Mouse (Mus musculus) urinary bladder, postnatal 14 days (tissue): ENCODE measurements at regions not wholly inside any gene's neighbourhood (a gene's known extent, or its start where the extent isn't known, plus 50 kb on each side); places are given as distances from the start of the nearest gene placed in this dataset.

ENCODE experiments used
- DNase-seq: peaks from one replicate; pipeline ENCODE4 v3.0.0; 2021; ENCODE audit warnings: low spot score

- peak; percentile 9 for DNase-seq
Measured at GRCm38 (mm10) chr11:41090391-41090900, 335.3 kb upstream of the Ccng1 start.

GRCm38 (mm10) chr11:41063570-41063969, 308.5 kb upstream of the Ccng1 start:
- no peak for DNase-seq

- no peak for DNase-seq
Measured at GRCm38 (mm10) chr11:41057796-41058195, 302.7 kb upstream of the Ccng1 start.

GRCm38 (mm10) chr11:41030018-41030417, 274.9 kb upstream of the Ccng1 start:
- DNase-seq: no peak

GRCm38 (mm10) chr11:41010096-41010495, 255.0 kb upstream of the Ccng1 start:
- DNase-seq: no peak

- no peak for DNase-seq
Measured at GRCm38 (mm10) chr11:40972806-40973205, 217.7 kb upstream of the Ccng1 start.

GRCm38 (mm10) chr11:40927168-40927567, 172.1 kb upstream of the Ccng1 start:
- DNase-seq: peak; percentile 61

- DNase-seq: no peak
Measured at GRCm38 (mm10) chr11:40891485-40891884, 136.4 kb upstream of the Ccng1 start.

- no peak for DNase-seq
Measured at GRCm38 (mm10) chr11:40884509-40884908, 129.4 kb upstream of the Ccng1 start.

GRCm38 (mm10) chr11:40879589-40879988, 124.5 kb upstream of the Ccng1 start:
- DNase-seq: no peak

GRCm38 (mm10) chr11:40873002-40873401, 117.9 kb upstream of the Ccng1 start:
- DNase-seq: no peak

GRCm38 (mm10) chr11:40865694-40866093, 110.6 kb upstream of the Ccng1 start:
- peak; percentile 54 for DNase-seq

- peak; percentile 17 for DNase-seq
Measured at GRCm38 (mm10) chr11:40851361-40851760, 96.2 kb upstream of the Ccng1 start.

GRCm38 (mm10) chr11:40850652-40851092, 95.6 kb upstream of the Ccng1 start:
- peak; percentile 12 for DNase-seq

GRCm38 (mm10) chr11:40846586-40846985, 91.5 kb upstream of the Ccng1 start:
- DNase-seq: no peak

GRCm38 (mm10) chr11:40835393-40835792, 80.3 kb upstream of the Ccng1 start:
- DNase-seq: no peak
